Mouse (Mus musculus) CH12.LX (cell line): ENCODE results near the gene Creg2.

Source experiments
- CTCF ChIP-seq, 2 experiments: IDR thresholded peaks in 1 of 2; conservative IDR thresholded peaks in 1 of 2; 2 replicates each; pipeline ENCODE4 v1.5.1; 2011 to 2012; ENCODE audit warnings: low read depth in 2 of 2, low read length in 2 of 2, improper control_type of control experiment in 1 of 2, inconsistent platforms in 1 of 2, mild to moderate bottlenecking in 1 of 2, moderate library complexity in 1 of 2
- JUN ChIP-seq: IDR thresholded peaks from 2 replicates; pipeline ENCODE4 v1.6.1; 2011; ENCODE audit warnings: low read depth, mild to moderate bottlenecking, low read length, improper control_type of control experiment, moderate library complexity; ENCODE audit not compliant: insufficient read depth
- MAZ ChIP-seq: IDR thresholded peaks from 2 replicates; pipeline ENCODE4 v1.6.1; 2012; ENCODE audit warnings: low read depth, mild to moderate bottlenecking, inconsistent platforms, low read length, improper control_type of control experiment, moderate library complexity
- RAD21 ChIP-seq: IDR thresholded peaks from 2 replicates; pipeline ENCODE4 v1.6.1; 2011; ENCODE audit warnings: low read depth, mild to moderate bottlenecking, low read length, improper control_type of control experiment, moderate library complexity
- USF2 ChIP-seq: conservative IDR thresholded peaks from 2 replicates; pipeline ENCODE4 v1.6.1; 2011; ENCODE audit warnings: low read depth, low read length, improper control_type of control experiment

DNA sequence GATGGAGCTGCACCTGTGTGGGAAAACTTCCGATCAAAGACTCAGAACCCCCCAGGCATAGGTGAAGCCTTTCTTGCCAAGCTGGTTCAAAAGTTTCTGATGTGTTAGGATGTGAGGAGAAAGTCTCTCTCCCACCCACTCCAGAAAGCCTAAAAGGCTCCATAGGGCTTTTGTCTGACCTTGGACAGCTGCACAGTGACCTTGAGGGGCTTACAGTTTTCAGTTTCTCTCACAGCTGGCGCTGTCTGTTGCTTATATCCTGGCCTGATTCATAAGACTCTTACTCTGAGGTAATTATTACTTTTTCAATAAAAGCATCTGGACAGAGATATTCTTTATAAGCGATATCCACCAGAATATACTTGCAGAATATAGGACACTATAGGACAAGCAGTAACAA, 38.2 kb downstream of the Creg2 start:
- TF ChIP-seq CTCF (conservative IDR thresholded peaks at IDR 0.05 in 1 of 2, IDR thresholded peaks at IDR 0.05 in 1 of 2; ENCODE audit: low read depth in 2 of 2, low read length in 2 of 2) (no peak), JUN (no peak), MAZ (no peak), USF2 (no peak), RAD21 (no peak)
